Mouse (Mus musculus) layer of hippocampus, postnatal 36 days (tissue): ENCODE measurements around the gene Rnf215. TPM values are rescaled to one million over a fixed set of nuclear protein-coding genes. Genes with fewer than 3 reads are reported as not detected.
"Not testable (repeated sequence)": the region's sequence is repeated elsewhere in the genome, so short reads cannot be mapped to it uniquely, and the experiment has no call there.

Experiments
- DNase-seq, 2 experiments: peaks; one replicate each; pipeline ENCODE4 v3.0.0; 2022
- total RNA-seq, 2 experiments: library from RNA; stranded (reverse); gene quantifications; 2 replicates each; pipeline ENCODE4 v1.2.3; 2021

Rnf215 gene
- total RNA-seq, 2 experiments from 2014 or later, result 32.4 to 35.7 TPM

DNA sequence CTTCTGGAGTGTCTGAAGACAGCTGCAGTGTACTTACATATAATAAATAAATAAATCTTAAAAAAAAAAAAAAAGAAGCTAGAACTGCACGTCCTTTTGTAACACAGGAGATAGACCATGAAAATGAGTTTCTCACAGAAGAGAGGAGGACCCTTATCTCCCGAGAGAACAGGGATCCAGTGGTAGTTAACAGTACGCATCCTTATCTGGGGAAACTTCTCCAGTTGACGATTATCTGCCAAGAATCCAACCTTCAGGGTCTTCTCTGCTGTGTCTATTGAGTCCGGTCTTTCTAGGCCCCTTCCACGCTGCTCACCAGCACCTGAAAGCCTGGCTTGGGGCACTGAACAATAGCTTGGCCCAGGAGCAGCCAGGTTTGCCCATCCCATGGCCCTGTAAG is 21.0 kb upstream of the Rnf215 start:
- no peak for DNase-seq

DNA sequence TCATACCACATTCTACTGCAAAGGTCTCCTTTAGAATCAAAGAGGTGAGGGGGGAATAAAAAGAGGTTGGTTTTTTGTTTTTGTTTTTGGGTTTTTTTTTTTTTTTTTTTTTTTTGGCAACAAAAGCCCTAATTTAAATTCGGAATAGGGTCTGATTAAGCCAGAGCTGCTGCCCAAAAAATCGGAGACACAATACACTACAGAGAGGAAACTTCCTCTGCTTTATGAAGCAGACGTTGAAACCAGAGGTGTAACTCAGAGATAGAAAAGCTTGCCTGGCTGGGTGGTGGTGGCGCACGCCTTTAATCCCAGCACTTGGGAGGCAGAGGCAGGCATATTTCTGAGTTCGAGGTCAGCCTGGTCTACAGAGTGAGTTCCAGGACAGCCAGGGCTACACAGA is 20.5 kb upstream of the Rnf215 start:
- not testable (repeated sequence) for DNase-seq

DNA sequence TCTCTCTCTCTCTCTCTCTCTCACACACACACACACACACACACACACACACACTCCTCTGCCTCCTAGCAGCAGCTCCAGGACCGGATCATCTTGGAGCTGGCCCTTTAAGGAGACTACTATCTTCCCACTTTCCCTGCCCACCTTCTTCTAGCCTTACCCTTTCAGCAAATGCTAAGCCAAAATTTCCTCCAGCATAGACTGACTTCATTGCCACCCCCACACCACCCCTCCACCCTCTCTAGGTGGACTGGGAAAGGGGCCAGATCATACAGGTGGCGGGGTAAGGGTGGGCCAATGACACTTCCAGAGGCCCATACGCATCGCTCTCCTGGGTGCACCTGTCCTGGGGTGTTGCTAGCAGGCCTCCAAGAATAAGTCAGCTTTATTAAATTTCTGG is 19.6 kb upstream of the Rnf215 start:
- no peak for DNase-seq

DNA sequence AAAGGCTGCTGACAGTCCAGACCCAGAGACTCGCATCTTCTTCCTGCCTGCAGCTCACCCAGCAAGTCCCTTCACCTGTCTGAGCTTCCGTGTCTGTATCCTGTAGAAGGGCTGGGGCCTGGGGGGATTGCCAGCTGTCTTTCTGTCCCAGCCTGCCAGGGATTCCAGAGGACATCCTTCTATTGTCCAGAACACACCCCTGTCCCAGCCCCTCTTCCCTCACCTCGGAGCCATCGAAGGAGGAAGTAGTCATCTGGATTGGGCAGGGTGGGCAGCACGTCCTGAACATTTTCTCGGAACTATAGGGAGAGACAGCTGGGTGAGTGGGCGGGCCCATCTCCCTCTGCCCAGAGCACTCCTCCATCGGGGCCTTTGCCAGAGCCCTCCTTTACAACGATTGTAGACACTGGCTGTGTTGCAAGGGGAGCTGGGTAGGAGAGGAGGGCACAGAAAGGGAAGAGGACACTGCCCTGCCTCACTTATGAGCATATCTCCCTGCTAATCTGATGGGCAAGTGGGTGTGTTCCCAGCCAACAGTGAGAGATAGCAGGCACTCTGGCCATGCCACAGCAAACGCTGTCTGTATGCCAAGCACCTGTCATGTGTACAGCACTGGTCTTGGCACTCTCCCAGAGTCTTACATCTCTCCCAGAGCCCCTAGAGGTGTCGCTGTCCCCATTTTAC is 18.4 kb upstream of the Rnf215 start:
- peak in 1 of 2 experiments; percentile 55 for DNase-seq

DNA sequence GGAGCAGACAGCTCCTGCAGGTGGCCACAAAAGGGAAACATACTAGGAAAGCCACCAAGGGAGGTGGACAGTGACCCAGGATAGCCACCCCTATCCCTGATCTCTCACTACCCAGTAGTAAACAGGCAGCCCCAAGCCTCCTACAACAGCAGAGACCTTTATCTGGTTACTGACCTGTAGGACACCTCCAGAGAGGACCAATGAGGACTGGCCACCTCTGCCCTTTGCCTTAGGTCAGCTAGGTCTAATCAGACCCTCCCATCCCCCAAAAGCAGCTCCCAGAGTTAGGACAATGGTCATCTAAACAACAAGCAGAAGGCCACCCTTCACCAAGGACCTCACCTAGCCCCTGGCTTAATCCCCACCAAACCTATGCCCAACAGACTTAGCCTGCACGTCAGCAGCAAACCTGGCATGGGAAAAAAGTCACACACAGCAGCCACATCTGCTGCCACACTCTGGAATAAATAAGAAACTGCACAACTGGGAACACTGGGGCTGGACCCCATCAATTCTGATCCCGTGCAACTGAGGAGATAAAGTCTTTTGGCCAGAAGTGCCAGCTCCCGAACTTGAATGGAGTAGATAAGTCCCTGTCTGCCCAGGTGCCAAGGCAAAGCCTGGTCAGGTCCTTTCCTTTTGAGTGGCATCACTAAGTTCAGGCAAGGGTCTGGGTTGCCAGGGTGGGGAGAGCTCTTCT is 17.5 kb upstream of the Rnf215 start:
- no peak for DNase-seq

DNA sequence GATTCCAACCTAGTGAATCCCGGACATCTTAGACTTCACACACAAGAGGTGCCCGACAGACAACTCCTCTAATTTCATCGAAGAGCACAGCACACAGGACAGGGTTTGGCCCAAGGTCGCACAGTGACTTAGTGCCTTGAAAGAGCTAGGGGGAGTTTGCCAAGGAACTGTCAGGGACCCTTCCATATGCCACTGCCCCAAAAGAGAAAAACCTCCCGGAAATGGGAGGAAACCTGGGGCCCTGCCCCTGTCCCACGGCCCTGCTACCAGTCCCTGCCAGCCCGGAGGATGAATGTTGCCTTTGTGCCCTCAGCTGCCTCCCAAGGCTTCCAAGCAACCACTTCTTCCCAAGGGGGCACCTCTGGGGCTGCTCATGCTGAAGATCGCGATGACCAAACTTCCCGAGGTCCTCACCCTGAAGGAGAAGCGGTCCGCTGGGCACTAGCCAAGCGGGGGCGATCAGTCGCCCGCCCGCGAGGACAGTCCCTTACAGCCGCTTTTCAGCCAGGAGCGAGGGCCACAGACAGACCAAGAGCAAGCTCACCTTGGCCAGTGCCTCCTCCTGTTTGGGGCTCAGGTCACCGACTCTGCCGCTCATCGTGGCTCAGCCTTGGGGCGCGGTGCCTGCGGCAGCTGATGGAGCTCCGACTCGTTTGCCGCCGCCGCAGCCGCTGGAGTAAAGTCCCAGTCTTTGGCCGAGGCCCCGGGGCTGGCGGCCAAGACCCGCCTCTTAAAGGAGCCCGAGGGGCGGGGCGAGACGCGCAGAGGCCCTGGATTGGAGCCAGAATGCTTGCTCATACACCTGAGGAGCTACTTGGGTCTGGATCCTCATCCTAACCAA is 16.7 kb upstream of the Rnf215 start:
- DNase-seq, result peak; percentile 74 to 78

DNA sequence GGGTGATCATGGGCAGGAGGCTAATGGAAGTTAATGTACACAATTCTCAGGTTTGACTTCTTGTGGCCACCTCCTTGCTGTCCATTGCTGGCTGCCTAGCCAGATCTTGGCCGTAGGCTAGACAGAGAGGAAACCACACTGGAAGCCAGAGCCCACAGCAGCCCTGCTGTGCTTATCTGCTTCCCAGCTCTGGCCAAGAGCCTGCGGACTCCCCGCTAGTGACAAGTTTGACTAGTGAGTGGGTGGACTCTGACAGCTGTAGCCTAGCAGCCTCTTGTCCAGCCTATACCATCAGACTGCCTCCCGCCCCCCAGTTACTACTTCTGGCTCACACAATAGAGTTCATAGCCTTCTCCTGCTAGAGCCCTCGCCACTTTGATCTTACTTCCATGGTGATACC is 15.4 kb upstream of the Rnf215 start:
- DNase-seq, result no peak

DNA sequence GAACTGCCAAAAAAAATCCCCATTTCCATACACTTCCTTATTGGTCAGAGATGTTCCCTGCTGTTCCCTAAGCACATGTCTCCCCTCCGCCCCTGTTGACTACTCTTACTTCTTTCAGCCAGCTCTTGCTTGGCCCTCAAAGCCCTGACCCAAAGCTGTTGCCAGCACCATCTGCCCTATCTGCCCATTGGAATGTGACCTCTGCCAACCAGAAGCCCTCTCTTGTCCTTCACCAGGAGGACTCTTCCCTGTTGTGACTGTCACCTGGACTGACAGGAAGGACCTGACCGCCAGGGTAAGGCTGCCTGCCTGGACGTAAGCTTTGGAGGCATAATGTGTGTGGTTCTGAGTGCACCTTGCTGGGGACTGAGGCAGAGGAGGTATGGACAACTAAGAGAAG is 13.3 kb upstream of the Rnf215 start:
- no peak for DNase-seq

DNA sequence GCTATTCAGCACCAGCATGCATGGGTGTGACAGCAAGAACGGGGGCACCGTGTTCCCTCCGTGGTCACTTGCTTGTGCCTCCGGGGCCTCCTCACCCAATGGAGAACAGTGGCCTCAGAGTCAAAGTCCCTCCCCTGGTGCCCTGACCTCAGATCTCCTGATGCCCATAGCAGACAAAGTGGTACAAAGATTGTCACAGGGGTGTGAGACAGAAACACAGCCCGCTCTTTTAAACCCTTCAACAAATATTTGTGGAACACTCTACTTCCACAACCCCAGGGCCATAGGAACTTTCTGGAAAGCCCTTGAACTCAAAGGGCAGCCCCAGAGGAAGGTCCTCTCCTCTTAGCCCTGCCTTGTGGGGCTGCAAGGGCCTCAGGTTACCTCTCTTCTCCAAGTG is 12.8 kb upstream of the Rnf215 start:
- no peak for DNase-seq

DNA sequence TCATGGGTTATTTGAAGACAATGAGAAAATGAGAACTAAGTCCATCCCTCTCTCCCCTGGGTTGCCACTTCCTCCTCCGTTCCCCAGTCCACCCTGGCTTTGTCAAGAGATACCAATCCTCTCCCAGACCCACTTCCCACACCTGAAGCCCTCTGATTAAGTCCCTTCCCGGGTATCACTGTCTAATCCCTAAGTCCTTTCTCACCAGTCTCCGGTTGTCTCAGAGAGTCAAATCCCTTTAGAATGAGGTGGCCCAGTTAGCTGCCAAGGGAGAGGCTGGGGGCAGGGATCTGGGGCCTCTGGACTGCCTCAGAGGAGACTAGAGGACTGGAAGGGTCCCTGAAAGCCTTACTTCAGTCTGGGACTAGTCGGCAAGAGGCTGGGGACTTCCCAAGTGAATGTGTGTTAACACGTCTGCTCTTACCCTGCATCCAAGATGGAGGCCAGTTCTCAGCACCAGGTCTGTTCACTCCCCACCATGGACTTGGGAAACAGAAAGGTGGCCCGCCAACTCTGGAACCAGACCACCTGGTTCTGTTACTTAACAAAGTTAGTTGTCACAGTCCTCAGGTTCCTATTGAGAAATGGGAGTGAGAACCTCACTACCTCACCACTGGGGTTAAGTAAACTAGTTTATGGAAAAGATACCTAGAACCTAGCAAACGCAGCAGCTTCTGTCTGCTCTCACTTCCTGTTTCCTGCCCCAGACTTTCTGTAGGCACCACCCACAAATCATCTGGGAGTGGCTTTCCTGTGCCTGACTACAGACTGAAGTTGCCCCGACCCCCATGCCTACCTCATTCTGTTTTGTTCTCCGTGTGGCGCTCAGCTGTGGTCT is 12.0 kb upstream of the Rnf215 start, which contains the start of gene Sec14l2:
Gene Sec14l2, minus strand, starts transcription at position 674 of the 838 bp plus-strand sequence.
- DNase-seq, result no peak

DNA sequence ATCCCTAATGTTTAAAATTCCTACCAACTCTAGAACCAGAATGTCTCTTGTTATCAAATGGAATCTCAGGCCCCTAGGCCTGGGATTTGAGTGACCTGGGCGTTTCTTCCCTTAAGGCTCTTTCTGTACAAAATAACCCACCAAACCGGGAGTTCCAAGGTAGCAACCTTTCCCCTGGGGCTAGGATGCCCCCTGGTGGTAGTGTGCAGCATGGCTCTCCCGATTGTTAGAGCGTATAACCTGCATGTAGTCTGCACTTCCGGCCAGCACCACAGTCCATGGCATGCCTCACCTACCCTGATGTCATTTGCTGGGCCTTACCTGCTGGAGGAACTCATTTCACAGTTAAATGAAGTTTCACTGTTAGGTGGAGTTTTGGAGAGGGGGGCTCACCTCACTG is 11.1 kb upstream of the Rnf215 start:
- no peak for DNase-seq

DNA sequence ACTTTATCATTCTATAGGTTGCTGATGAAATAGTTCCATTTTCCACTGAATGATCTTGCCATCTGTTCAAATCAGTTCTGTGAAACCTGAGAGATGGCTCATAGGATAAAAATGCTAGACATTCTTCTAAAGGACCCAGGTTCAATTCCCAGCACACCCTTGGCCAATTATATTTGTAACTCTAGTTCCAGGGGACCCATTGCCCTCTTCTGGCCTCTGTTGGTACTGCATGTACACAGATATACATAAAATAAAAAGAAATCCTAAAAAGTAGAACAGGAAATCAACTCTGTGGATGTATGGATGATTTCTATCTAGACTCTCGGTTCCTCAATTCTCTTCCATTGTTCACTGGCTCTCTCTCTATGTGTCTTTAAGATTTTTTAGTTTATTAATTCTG is 7.9 kb upstream of the Rnf215 start:
- DNase-seq, result no peak

DNA sequence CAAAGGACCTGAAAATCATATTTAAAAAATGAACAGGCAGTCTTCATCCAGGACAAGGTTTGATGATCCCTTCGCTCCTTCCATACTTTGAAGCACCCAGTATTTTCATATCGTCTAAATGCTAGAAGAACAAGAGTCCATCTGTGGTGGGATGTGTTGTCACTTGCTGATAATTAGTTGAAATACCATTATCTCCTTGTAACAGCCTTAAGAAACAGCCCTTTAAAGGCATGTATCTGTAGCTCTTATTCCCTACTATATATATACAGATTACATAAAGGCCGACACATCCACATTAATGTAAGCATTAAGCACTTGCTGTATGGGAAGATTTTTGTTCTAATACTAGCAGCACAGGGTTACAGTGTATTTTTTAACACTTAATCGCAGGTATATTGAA is 6.5 kb upstream of the Rnf215 start:
- DNase-seq, result not testable (repeated sequence)

DNA sequence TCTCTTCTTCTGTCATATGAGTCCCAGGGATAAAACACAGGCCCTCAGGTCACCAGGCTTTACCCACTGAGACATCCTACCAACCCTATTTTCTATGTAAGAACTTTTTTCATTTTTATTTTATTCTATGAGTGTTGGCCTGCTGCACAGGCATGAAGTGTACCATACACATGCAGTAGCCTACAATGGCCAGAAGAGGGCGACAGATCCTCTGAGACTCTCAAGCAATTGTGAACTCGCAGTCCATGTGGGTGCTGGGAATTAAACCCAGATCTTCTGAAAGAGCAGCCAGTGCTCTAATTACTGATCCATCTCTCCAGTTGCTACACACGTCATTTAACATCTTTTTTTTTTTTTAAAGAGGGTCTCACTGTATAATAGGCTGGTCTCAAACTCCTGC is 1.6 kb upstream of the Rnf215 start:
- no peak for DNase-seq

DNA sequence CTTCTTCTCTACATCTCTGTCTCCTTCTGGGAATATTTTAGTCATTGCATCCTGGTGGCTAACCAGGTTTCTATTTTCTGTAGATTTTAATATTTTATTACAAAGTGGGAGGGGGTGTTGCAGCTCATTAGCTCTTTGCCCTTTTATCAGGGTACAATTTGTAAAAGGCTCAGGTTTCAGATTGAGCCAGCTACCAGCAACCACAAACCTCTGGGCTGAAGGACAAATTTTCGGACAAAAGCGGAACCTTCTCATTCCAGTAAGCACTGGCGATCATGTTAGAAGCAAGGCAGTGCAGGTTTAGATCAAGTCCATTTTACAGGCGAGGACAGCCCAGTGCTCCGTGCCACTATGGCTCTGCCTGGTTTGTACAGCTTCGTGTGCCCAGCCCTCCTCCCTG is 602 bp upstream of the Rnf215 start:
- DNase-seq, result no peak

DNA sequence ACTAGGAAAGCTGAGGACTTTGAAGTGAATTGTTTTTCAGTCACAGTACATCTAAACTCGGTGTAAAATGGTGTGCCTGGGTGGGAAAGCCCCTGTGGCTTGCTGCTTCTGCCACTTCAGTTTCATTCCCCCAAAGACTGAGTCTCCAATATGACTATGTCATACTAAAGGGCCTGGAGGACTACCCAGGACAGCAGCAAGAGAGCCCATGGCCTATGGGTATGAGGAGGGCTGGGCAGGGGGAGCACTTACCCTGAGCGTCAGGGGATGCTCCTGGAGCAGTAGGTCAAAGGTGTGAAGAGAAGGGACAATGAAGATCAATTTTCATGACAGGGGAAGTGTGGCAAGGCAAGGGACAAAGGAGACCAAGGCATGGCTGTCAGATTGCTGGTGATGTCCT is 4.0 kb downstream of the Rnf215 start:
- DNase-seq, result no peak

DNA sequence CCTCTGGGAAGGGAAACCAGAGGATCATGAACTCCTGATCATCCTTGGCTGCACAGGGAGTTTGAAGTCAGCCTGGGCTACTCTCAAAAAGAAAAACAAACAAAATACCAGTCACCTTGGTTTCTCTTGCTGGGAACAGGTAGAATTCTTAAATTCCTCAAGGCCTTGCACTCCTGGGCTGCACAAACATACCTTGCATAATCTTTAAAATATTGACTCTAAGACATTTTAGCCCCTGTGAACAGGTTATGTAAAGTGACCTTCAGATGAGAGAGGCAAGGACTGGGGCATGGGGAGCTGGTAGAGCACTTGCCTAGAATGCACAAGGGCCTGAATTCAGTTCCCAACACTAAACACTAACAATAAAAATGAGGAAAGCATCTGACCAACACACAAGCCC is 6.5 kb downstream of the Rnf215 start:
- DNase-seq, result no peak

DNA sequence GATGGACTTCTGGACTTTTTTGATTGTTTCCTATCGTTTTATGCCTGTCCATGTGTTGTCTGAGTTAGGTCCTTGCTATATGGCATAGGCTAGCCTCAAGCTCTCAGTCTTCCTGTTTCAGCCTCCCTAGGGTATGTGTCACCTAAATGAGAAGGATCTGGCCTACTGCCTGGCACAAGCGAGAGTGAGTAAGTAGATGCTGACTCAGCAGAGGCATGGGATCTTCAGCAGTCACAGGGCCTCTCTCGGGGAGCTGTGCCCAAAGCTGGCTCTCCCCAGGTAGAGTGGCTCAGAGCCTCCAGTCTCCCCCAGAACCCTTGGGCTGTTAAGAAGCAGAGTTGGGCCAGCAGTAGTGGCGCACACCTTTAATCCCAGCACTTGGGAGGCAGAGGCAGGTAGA is 7.3 kb downstream of the Rnf215 start:
- DNase-seq, result no peak

DNA sequence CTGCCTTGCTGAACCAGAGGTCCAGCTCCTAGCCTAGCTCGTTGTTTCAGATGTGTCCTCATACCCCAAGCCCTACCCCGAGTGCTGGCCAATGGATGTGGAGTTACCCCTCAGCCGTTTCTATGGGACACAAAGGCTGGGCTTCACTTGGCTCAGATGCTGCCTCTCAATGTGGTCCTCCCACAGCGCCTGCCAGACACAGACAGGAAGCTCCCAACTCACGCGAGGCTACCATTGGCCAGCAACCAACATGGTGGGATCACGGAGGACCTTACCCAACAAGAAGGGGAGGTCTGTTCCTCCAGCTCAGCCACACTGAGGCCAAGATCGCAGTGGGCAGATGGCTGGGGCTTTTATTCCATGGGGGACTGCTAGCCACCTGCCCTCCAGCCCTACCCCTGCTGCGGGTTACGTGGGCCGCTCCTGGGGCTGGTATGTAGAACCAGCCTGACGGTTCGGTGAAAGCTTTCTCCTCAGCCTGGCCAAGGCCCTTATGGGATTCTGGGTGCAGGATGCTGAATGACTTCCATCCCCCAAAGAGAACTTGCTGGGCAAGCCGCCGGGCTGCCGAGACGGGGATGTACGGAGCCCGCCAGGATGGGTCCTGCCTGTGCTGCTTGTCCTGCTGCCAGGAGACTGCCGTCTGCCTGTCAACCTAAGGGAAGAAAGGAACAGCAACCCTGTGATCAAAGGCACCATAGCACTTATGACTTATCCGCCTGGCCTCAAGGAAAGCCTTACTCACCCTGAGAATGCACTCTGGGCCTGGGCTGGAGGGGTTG is 8.5 kb downstream of the Rnf215 start:
- DNase-seq, result no peak

DNA sequence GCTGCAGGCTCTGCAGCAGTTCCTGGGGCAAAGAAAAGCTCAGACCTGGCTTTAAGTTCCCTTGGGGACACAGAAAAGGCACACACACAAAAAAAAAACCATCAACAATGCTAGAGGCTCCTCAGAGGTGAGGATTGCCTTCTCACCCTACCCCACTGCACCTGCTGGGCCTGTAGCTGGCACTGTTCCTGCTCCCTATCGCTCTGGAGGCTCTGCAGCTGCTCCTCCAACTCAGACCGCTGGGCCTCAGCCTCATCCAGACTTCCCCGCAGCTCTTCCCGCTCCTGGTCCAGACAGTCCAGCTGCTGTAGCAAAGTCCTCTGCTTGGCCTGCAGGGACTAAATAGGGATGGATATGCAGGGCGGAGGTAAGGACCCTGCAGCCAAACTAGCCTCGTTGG is 11.4 kb downstream of the Rnf215 start:
- DNase-seq, result no peak

DNA sequence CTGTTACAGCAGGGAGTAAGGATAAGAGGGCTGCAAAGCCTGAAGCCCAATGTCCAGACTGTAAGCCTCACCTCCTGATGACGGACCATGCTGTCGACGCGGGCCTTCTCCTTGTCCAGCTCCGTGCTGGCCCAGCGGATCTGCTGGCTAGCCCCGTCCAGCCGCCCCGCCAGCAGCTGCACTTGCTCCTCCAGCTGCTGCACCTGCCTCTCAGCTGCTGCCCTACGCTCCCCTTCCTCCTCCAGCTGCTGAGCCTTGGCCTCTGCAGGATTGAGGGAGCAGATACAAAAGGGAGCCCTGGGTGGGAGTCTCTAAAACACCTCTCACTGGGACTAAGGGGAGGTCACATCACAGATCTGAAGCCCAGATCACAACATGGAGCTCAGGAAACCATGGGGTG is 12.1 kb downstream of the Rnf215 start:
- DNase-seq, result no peak

DNA sequence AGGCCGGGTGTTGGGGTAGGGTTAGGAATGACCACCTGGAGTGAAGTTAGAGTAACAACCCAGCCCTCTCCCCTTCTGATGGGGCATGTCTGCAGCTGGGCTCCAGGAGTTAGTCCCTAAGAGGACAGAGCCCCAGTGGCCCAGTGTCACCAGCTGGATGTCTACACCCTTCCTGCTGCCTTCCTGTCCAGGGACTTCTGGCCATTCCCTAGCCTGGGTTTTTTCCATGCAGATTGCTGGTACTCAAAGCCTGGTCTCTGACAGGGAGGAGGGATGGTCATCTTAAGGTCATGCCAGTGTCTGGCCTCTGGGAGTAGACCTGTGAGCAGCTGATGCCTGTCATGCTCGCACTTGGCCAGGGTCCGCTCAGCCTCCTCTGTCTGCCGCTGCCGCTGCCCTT is 13.1 kb downstream of the Rnf215 start:
- no peak for DNase-seq
